Mouse (Mus musculus): ENCODE results near the gene Dpy19l1.

DNA sequence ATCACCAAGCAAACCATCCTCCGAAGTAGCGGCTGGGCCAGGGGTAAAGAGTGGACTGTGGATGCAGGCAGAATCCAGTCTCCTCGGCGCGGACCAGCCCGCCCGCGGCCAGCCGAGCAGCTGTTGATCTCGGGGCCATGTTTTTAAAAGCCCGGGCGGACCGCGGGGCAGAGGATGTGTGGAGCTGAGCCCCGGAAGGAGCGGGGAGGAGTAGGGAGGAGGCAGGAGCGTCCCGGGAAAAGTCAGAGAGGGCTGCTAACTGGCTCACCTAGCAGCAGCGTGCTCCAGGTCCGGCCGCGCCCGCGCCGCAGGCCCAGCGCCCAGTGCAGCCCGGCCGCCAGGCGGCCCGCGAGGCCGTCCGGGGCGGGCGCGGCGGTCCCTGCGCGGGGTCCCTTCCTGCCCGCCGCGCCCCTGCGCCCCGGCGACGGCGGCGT lies 352 bp downstream of the Dpy19l1 start:
- TF ChIP-seq MAFK (IDR thresholded peaks at IDR 0.05; ENCODE audit: insufficient read depth, low read depth, low read length) = no peak
- TF ChIP-seq CHD2 (IDR thresholded peaks at IDR 0.05; ENCODE audit: low read depth, low read length) = no peak
- no peak for TF ChIP-seq ZC3H11A (IDR thresholded peaks at IDR 0.05; ENCODE audit: borderline replicate concordance, low read depth, low read length)
